Mouse (Mus musculus) lung, embryonic 16.5 days (tissue): Measurements from ENCODE around the gene Tmprss9. TPM values are rescaled to one million over a fixed set of nuclear protein-coding genes. Genes with fewer than 3 reads are reported as not detected.
A peak's percentile ranks its signal among the peaks of the same experiment; 100 is the strongest.

ENCODE experiments used
- ATAC-seq: fragments of 200-750 bp; cut with Nextera tagmentation; 2 replicates; pipeline ENCODE4 v1.8.0; 2017; ENCODE audit warnings: low read depth, mild to moderate bottlenecking, moderate library complexity
- H3K27ac ChIP-seq: fragments of 300-500 bp; sonication (generic); 2 replicates; pipeline ENCODE4 v1.5.1; 2014; ENCODE audit warnings: mild to moderate bottlenecking, control low read depth, low read length
- H3K27me3 ChIP-seq: fragments of 300-500 bp; sonication (generic); 2 replicates; pipeline ENCODE4 v1.6.1; 2014; ENCODE audit warnings: low read depth, low read length, mixed read lengths; ENCODE audit not compliant: control insufficient read depth, insufficient read depth
- H3K36me3 ChIP-seq: fragments of 300-500 bp; sonication (generic); 2 replicates; pipeline ENCODE4 v1.6.1; 2014; ENCODE audit warnings: low read length; ENCODE audit not compliant: control insufficient read depth, insufficient read depth
- H3K4me1 ChIP-seq: fragments of 300-500 bp; sonication (generic); replicated peaks from 2 replicates; pipeline ENCODE4 v1.6.1; 2014; ENCODE audit warnings: low read length, mixed read lengths; ENCODE audit not compliant: control insufficient read depth, insufficient read depth
- H3K4me2 ChIP-seq: fragments of 300-500 bp; sonication (generic); 2 replicates; pipeline ENCODE4 v1.6.1; 2014; ENCODE audit warnings: low read depth, low read length, control low read depth
- H3K4me3 ChIP-seq: fragments of 300-500 bp; sonication (generic); 2 replicates; pipeline ENCODE4 v1.5.1; 2014; ENCODE audit warnings: mild to moderate bottlenecking, low read length, control low read depth
- H3K9ac ChIP-seq: fragments of 300-500 bp; sonication (generic); 2 replicates; pipeline ENCODE4 v1.6.1; 2014; ENCODE audit warnings: low read length, control low read depth
- H3K9me3 ChIP-seq: fragments of 300-500 bp; sonication (generic); 2 replicates; pipeline ENCODE4 v1.6.1; 2016; ENCODE audit warnings: low read length; ENCODE audit not compliant: control insufficient read depth
- WGBS: fragments of 180-500 bp; shearing (Covaris S2); extraction: QIAGEN DNeasy Blood & Tissue Kit; methylation state at CpG from one replicate; pipeline ENCODE4 v1.1.7; 2014; 5-methylcytosine and 5-hydroxymethylcytosine counted together
- polyA plus RNA-seq: library from polyadenylated mRNA; unstranded; fragments of >200 nt; fragmentation: Nextera tagmentation; extraction: Ambion mirVana; gene quantifications from 2 replicates; pipeline ENCODE4 v1.2.1, GENCODE M21; 2015

Tmprss9 gene
- polyA plus RNA-seq, 1 experiment from 2014 or later = not detected

DNA sequence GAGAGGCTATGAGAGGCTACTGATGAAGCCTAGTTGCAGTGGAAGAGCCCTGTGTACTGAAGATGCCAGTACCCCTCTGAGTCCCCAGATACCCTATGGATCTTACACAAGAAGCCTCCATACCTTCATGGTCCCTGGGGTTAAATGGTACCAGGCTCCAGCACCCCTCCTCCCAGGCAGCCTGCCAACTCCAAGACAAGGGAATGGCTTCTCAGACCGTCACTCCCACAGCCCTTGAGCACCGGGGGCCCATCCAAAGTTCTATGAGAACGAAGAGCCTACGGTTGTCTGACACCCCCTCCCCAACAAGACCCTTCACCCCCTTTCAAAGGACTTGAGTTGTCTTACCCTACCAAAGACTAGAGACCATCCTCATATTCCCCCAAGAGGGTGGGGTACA lies 44.1 kb downstream of the Tmprss9 start:
- no peak for ATAC-seq

GRCm38 (mm10) chr10:80917336-80917778 lies 45.7 kb downstream of the Tmprss9 start:
- H3K9me3 ChIP-seq = no peaks in the 10 kb centered on the region
- H3K9ac ChIP-seq = peak overlapping the region; percentile 92
- H3K4me1 ChIP-seq = peaks cover 25% of the 10 kb centered on the region
- H3K27me3 ChIP-seq = no peaks in the 10 kb centered on the region
- H3K4me2 ChIP-seq = peak overlapping the region; percentile 97
- H3K27ac ChIP-seq = peak overlapping the region; percentile 59
- WGBS = 2% methylated on average over 15 of the region's 15 CpGs
- H3K4me3 ChIP-seq = peak overlapping the region; percentile 96
- no peaks in the 10 kb centered on the region; the same call in 1 of the 2 replicates for H3K36me3 ChIP-seq
- ATAC-seq = peak; percentile 38

More for the DNA sequence above, 44.1 kb downstream of the Tmprss9 start:
- Histone ChIP-seq H3K27me3 (no peaks in the 10 kb centered on the region), H3K27ac (no peak overlapping the region), H3K9me3 (no peaks in the 10 kb centered on the region), H3K4me2 (no peak overlapping the region), H3K4me1 (peaks cover 19% of the 10 kb centered on the region), H3K9ac (no peak overlapping the region), H3K4me3 (no peak overlapping the region), H3K36me3 (peaks cover 3% of the 10 kb centered on the region; the same call in 1 of the 2 replicates)
- 66% methylated on average over 4 of the region's 4 CpGs for WGBS

DNA sequence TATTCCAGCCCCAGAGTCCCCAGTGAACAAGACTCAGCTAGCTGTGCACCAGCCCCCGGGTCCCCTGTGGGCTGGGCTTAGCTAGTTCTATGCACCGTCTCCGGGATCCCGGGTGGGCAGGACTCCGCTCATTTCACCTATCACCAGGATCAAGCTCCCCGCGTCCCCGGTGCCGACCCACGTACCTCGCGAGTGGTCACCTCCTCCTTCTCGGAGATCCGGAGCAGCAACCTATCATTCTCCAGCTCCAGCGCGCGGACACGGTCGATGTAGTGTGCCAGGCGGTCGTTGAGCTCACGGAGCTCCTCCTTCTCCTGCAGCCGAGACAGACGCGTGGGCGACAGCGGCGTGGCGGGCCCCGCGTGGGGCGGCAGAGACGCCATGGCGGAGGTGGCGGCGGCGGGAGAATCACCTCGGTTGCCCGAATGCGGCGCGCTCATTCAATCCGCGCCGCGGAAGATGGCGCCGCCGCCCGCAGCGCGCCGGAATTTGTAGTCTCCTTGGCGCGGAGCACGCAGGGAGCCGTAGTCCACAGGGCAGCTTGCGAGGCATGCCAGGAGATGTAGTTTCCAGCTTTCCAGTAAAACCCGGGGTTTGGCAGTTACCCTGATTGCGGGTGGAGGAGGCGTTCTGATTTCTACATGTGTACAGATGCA lies 46.3 kb downstream of the Tmprss9 start, which contains the start of gene Lmnb2:
Gene Lmnb2 (minus strand): TSS at position 467 of the 656 bp plus-strand sequence.
- WGBS = under 1% methylated on average over 57 of the region's 61 CpGs
- peak; percentile 67 for ATAC-seq
- peaks cover 25% of the 10 kb centered on the region for H3K4me1 ChIP-seq

DNA sequence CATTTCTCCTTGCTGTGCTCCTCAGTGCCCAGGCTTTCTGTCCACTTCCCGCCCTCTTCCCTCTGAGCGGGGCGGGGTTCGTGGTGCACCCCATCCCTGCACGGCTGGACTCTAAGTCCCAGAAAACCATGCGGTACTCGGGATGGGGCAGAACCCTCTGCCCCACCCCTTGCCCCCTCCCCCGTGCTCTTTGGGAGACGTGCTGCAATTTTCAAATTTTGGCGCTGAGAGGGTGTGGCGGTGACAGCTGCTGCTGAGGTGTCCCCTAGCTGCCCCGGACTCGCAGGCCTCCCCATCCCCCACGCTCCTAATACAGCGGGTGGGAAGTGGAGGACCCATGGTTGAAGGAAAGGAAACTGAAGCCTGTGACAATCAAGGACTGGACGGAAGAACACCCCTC lies 50.3 kb downstream of the Tmprss9 start:
- Histone ChIP-seq H3K27ac (peak overlapping the region; percentile 84), H3K4me1 (peaks cover 17% of the 10 kb centered on the region), H3K4me2 (peak overlapping the region; percentile 71), H3K36me3 (no peaks in the 10 kb centered on the region), H3K4me3 (peak overlapping the region; percentile 48), H3K9ac (peak overlapping the region; percentile 68), H3K9me3 (no peaks in the 10 kb centered on the region), H3K27me3 (no peaks in the 10 kb centered on the region)
- peak; percentile 68 for ATAC-seq
- WGBS = 2% methylated on average over 16 of the region's 16 CpGs

More for the DNA sequence above, 46.3 kb downstream of the Tmprss9 start, which contains the start of gene Lmnb2:
- Histone ChIP-seq H3K9me3 (no peaks in the 10 kb centered on the region), H3K27ac (peak within 1 kb of the TSS; percentile 59), H3K9ac (peak within 1 kb of the TSS; percentile 92), H3K4me3 (peak within 1 kb of the TSS; percentile 96), H3K36me3 (no peaks in the 10 kb centered on the region; the same call in 1 of the 2 replicates), H3K4me2 (peak within 1 kb of the TSS; percentile 97), H3K27me3 (no peaks in the 10 kb centered on the region)

DNA sequence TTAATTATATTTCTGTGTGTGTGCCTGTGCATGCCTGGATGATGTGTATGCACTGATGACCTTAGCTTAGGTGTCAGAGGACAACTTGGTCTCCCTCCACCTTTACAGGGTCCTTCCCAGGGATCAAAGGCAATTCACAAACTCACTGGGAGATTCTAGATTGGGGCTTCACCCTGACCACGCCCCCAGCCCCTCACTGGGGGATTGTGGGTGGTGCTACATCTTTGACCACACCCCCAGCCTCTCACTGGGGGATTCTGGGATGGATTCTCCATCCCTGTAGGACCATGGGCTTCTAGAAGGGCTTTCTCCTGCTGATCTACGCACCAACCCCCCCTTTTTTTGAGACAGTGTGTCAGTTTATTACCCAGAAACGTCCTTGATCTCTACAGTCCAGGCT lies 53.8 kb downstream of the Tmprss9 start:
- ATAC-seq = no peak
- no peaks in the 10 kb centered on the region for H3K9me3 ChIP-seq
- no peak overlapping the region for H3K4me3 ChIP-seq
- H3K27ac ChIP-seq = no peak overlapping the region
- H3K4me2 ChIP-seq = no peak overlapping the region
- no peak overlapping the region for H3K9ac ChIP-seq
- no peaks in the 10 kb centered on the region for H3K36me3 ChIP-seq
- WGBS = 34% methylated on average over 3 of the region's 3 CpGs
- H3K27me3 ChIP-seq = no peaks in the 10 kb centered on the region
- H3K4me1 ChIP-seq = peaks cover 7% of the 10 kb centered on the region; the same call in 1 of the 2 replicates

- no peaks in the 10 kb centered on the region for H3K36me3 ChIP-seq
- H3K9me3 ChIP-seq = no peaks in the 10 kb centered on the region
- under 1% methylated on average over 48 of the region's 48 CpGs for WGBS
- H3K4me2 ChIP-seq = peak overlapping the region; percentile 89
- peak overlapping the region; percentile 75 for H3K9ac ChIP-seq
- no peaks in the 10 kb centered on the region; the same call in 1 of the 2 replicates for H3K27me3 ChIP-seq
- peak overlapping the region; percentile 59 for H3K4me3 ChIP-seq
- ATAC-seq = peak; percentile 44
- peaks cover 26% of the 10 kb centered on the region for H3K4me1 ChIP-seq
- peak overlapping the region; percentile 99 for H3K27ac ChIP-seq
Measured at GRCm38 (mm10) chr10:80928586-80929298, 57.1 kb downstream of the Tmprss9 start.

DNA sequence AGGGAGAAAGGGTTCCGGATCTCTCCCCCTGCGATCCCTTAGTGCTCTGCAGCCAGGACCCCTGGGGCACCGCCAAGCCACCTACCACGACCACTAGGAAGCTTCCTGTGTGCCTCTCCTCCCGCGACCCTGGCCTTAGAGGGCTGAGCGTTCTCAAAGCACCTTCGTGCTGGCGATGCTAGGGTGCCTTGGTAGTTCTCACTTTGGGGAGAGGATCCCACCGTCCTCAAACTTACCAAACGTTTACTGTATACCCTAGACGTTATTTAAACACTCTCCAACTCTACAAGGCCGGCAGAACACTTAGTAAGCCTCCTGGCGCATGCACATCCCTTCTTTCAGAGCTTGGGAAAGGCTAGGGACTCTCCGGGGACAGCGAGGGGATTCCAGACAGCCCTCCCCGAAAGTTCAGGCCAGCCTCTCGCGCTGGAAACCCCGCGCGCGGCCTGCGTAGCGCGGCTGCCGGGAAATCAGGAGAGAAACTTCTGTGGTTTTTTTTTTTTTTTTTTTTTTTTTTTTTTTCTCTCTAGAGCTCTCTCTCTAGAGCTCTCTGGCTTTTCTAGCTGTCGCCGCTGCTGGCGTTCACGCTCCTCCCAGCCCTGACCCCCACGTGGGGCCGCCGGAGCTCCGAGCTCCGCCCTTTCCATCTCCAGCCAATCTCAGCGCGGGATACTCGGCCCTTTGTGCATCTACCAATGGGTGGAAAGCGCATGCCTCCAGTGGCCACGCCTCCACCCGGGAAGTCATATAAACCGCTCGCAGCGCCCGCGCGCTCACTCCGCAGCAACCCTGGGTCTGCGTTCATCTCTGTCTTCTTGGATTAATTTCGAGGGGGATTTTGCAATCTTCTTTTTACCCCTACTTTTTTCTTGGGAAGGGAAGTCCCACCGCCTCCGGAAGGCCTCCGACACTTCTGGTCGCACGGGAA lies 57.9 kb downstream of the Tmprss9 start, which contains the start of gene Gadd45b:
Gene Gadd45b (plus strand): TSS at position 775 of the 928 bp plus-strand sequence.
- ATAC-seq = peak; percentile 90
- peak within 1 kb of the TSS; percentile 76 for H3K9ac ChIP-seq
- peak within 1 kb of the TSS; percentile 99 for H3K27ac ChIP-seq
- H3K9me3 ChIP-seq = no peaks in the 10 kb centered on the region
- under 1% methylated on average over 56 of the region's 56 CpGs for WGBS
- H3K4me3 ChIP-seq = peak within 1 kb of the TSS; percentile 66
- peaks cover 26% of the 10 kb centered on the region for H3K4me1 ChIP-seq
- no peaks in the 10 kb centered on the region for H3K36me3 ChIP-seq
- H3K4me2 ChIP-seq = peak within 1 kb of the TSS; percentile 89
- H3K27me3 ChIP-seq = no peaks in the 10 kb centered on the region; the same call in 1 of the 2 replicates

DNA sequence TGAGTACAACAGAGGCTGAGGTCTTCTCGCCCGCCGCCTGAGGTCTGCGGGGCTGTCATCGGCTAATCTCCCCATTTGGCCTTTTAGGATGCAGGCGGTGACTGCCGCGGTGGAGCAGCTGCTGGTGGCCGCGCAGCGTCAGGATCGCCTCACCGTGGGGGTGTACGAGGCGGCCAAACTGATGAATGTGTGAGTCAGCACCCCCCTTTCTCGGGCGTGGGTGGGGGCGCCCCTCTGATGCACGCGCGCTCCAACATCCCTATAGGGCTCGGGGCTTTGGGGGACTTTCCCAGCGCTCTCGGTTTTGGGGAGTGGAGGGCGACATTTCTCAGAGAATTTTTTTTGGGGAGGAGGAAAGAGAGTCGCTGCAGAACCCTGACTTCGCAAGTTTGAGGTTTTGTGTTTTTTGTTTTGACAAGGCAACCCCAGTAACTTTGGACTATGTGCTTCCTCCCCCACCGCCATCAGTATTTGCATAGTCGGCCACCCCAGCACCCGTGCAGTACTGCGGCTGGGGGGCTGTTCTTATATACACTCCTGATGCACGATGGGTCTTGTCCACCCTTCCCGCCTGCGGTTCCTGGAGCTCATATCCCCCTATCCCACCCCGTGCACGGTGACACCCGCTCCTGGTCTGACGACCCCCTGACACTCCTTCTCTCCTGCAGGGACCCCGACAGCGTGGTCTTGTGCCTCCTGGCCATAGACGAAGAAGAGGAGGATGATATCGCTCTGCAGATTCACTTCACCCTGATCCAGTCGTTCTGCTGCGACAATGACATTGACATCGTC lies 58.9 kb downstream of the Tmprss9 start:
- no peaks in the 10 kb centered on the region for H3K36me3 ChIP-seq
- H3K4me3 ChIP-seq = peak overlapping the region; percentile 66
- no peaks in the 10 kb centered on the region; the same call in 1 of the 2 replicates for H3K27me3 ChIP-seq
- H3K4me2 ChIP-seq = peak overlapping the region; percentile 85
- H3K27ac ChIP-seq = peak overlapping the region; percentile 53
- no peaks in the 10 kb centered on the region for H3K9me3 ChIP-seq
- under 1% methylated on average over 45 of the region's 45 CpGs for WGBS
- H3K9ac ChIP-seq = peak overlapping the region; percentile 76
- no peak for ATAC-seq
- peaks cover 33% of the 10 kb centered on the region for H3K4me1 ChIP-seq
